Mouse (Mus musculus) cerebellum, adult 9-11 months (tissue): Measurements from ENCODE around the gene Arhgef11.
A peak's percentile ranks its signal among the peaks of the same experiment; 100 is the strongest.
"Not testable (repeated sequence)": the region's sequence is repeated elsewhere in the genome, so short reads cannot be mapped to it uniquely, and the experiment has no call there.

Experiments used
- DNase-seq: peaks from one replicate; pipeline ENCODE4 v3.0.0; 2022

Arhgef11 gene

GRCm38 (mm10) chr3:87616957-87617810 lies at the start of gene Arhgef11:
TSS of gene Arhgef11 (plus strand) at chr3:87617559.
- peak; percentile 85 for DNase-seq

GRCm38 (mm10) chr3:87568681-87569080 lies 48.7 kb upstream of the Arhgef11 start:
- no peak for DNase-seq

- no peak for DNase-seq
These were observed 41.6 kb upstream of the Arhgef11 start for GRCm38 (mm10) chr3:87575766-87576165.

GRCm38 (mm10) chr3:87582259-87582658 lies 35.1 kb upstream of the Arhgef11 start:
- DNase-seq, result no peak

- no peak for DNase-seq
These were observed 23.6 kb upstream of the Arhgef11 start for GRCm38 (mm10) chr3:87593793-87594192.

GRCm38 (mm10) chr3:87595328-87595727 lies 22.0 kb upstream of the Arhgef11 start:
- DNase-seq, result not testable (repeated sequence)

- not testable (repeated sequence) for DNase-seq
These were observed 16.3 kb upstream of the Arhgef11 start for GRCm38 (mm10) chr3:87601077-87601476.

- DNase-seq, result no peak
These were observed 1.0 kb upstream of the Arhgef11 start for GRCm38 (mm10) chr3:87616354-87616753.

GRCm38 (mm10) chr3:87617811-87618130 lies 412 bp downstream of the Arhgef11 start:
- DNase-seq, result no peak

GRCm38 (mm10) chr3:87618240-87618639 lies 881 bp downstream of the Arhgef11 start:
- DNase-seq, result no peak

GRCm38 (mm10) chr3:87618981-87619710 lies 1.8 kb downstream of the Arhgef11 start:
- no peak for DNase-seq

GRCm38 (mm10) chr3:87620218-87620891 lies 3.0 kb downstream of the Arhgef11 start:
- DNase-seq, result no peak

- DNase-seq, result no peak
These were observed 7.5 kb downstream of the Arhgef11 start for GRCm38 (mm10) chr3:87624899-87625298.

- peak; percentile 57 for DNase-seq
These were observed 13.5 kb downstream of the Arhgef11 start for GRCm38 (mm10) chr3:87630899-87631298.

GRCm38 (mm10) chr3:87631408-87631807 lies 14.0 kb downstream of the Arhgef11 start:
- DNase-seq, result no peak

GRCm38 (mm10) chr3:87635514-87635913 lies 18.2 kb downstream of the Arhgef11 start:
- peak; percentile 39 for DNase-seq

GRCm38 (mm10) chr3:87643453-87643852 lies 26.1 kb downstream of the Arhgef11 start:
- DNase-seq, result no peak

GRCm38 (mm10) chr3:87646174-87646573 lies 28.8 kb downstream of the Arhgef11 start:
- DNase-seq, result no peak

- DNase-seq, result no peak
These were observed 31.7 kb downstream of the Arhgef11 start for GRCm38 (mm10) chr3:87649063-87649462.

GRCm38 (mm10) chr3:87658348-87658747 lies 41.0 kb downstream of the Arhgef11 start:
- no peak for DNase-seq

GRCm38 (mm10) chr3:87659692-87660429 lies 42.5 kb downstream of the Arhgef11 start:
- DNase-seq, result no peak

- no peak for DNase-seq
These were observed 43.1 kb downstream of the Arhgef11 start for GRCm38 (mm10) chr3:87660479-87660878.

- DNase-seq, result no peak
These were observed 43.9 kb downstream of the Arhgef11 start for GRCm38 (mm10) chr3:87661291-87661690.
